Mouse (Mus musculus) midbrain, embryonic 11.5 days (tissue): Measurements from ENCODE around the gene Mbtps1. TPM values are rescaled to one million over a fixed set of nuclear protein-coding genes. Genes with fewer than 3 reads are reported as not detected.

ENCODE experiments used
- ATAC-seq: fragments of 200-750 bp; cut with Nextera tagmentation; 2 replicates; pipeline ENCODE4 v1.8.0; 2017; ENCODE audit warnings: moderate TSS enrichment, moderate library complexity; ENCODE audit not compliant: low FRiP score
- DNase-seq: peaks from one replicate; pipeline ENCODE4 v3.0.0; 2015; ENCODE audit warnings: low spot score; ENCODE audit errors: missing footprints
- H3K27ac ChIP-seq: fragments of 300-500 bp; sonication (generic); 2 replicates; pipeline ENCODE4 v1.5.1; 2014; ENCODE audit warnings: low read depth, low read length
- H3K27me3 ChIP-seq: fragments of 300-500 bp; sonication (generic); 2 replicates; pipeline ENCODE4 v1.6.1; 2014; ENCODE audit warnings: mild to moderate bottlenecking, low read length, moderate library complexity, mixed read lengths; ENCODE audit not compliant: control insufficient read depth, insufficient read depth
- H3K36me3 ChIP-seq: fragments of 300-500 bp; sonication (generic); 2 replicates; pipeline ENCODE4 v1.6.1; 2014; ENCODE audit warnings: mild to moderate bottlenecking, low read length, moderate library complexity, mixed read lengths; ENCODE audit not compliant: control insufficient read depth, insufficient read depth
- H3K4me1 ChIP-seq: fragments of 300-500 bp; sonication (generic); 2 replicates; pipeline ENCODE4 v1.6.1; 2014; ENCODE audit warnings: low read length; ENCODE audit not compliant: control insufficient read depth, insufficient read depth
- H3K4me2 ChIP-seq: fragments of 300-500 bp; sonication (generic); 2 replicates; pipeline ENCODE4 v1.6.1; 2014; ENCODE audit warnings: mild to moderate bottlenecking, moderate library complexity
- H3K4me3 ChIP-seq: fragments of 300-500 bp; sonication (generic); 2 replicates; pipeline ENCODE4 v1.5.1; 2014; ENCODE audit warnings: low read depth, low read length
- H3K9ac ChIP-seq: fragments of 300-500 bp; sonication (generic); 2 replicates; pipeline ENCODE4 v1.6.1; 2014; ENCODE audit warnings: low read length
- H3K9me3 ChIP-seq: fragments of 300-500 bp; sonication (generic); 2 replicates; pipeline ENCODE4 v1.6.1; 2016; ENCODE audit warnings: low read length; ENCODE audit not compliant: control insufficient read depth
- WGBS: fragments of 180-500 bp; shearing (Covaris S2); extraction: QIAGEN DNeasy Blood & Tissue Kit; methylation state at CpG from one replicate; pipeline ENCODE4 v1.1.7; 2014; 5-methylcytosine and 5-hydroxymethylcytosine counted together
- polyA plus RNA-seq: library from polyadenylated mRNA; unstranded; fragments of >200 nt; fragmentation: Nextera tagmentation; extraction: Ambion mirVana; gene quantifications from 2 replicates; pipeline ENCODE4 v1.2.1, GENCODE M21; 2014

The Mbtps1 gene
- polyA plus RNA-seq: 83.3 and 84.6 TPM in 2 replicates

- 6% methylated on average over 63 of the region's 63 CpGs for WGBS
- H3K36me3 ChIP-seq: peaks cover 5% of the 10 kb centered on the region
Observed at GRCm38 (mm10) chr8:119558603-119559401, at the start of gene Mbtps1. Gene Mbtps1, minus strand, starts transcription at chr8:119558735.

GRCm38 (mm10) chr8:119606224-119606623 is 47.7 kb upstream of the Mbtps1 start:
- Histone ChIP-seq H3K9me3 (no peaks in the 10 kb centered on the region), H3K36me3 (0 out of 2 replicates have a peak, but pooled peaks cover 4% of the 10 kb centered on the region), H3K4me1 (peaks cover 7% of the 10 kb centered on the region), H3K27me3 (no peaks in the 10 kb centered on the region), H3K9ac (no peak overlapping the region), H3K4me2 (no peak overlapping the region), H3K27ac (no peak overlapping the region), H3K4me3 (no peak overlapping the region)
- WGBS: 88% methylated on average over 2 of the region's 2 CpGs
- no peak for ATAC-seq
- DNase-seq: no peak

More at GRCm38 (mm10) chr8:119558603-119559401, at the start of gene Mbtps1:
- no peaks in the 10 kb centered on the region for H3K9me3 ChIP-seq
- H3K9ac ChIP-seq: peak within 1 kb of the TSS; percentile 90
- H3K4me1 ChIP-seq: peaks cover 11% of the 10 kb centered on the region
- H3K27ac ChIP-seq: peak within 1 kb of the TSS; percentile 80
- peak within 1 kb of the TSS; percentile 88 for H3K4me3 ChIP-seq
- ATAC-seq (peak; percentile 96), DNase-seq (peak; percentile 100)
- no peaks in the 10 kb centered on the region for H3K27me3 ChIP-seq
- H3K4me2 ChIP-seq: peak within 1 kb of the TSS; percentile 85

- no peak within 1 kb of the TSS for H3K27ac ChIP-seq
- under 1% methylated on average over 23 of the region's 23 CpGs for WGBS
Observed at GRCm38 (mm10) chr8:119604996-119605395, 46.5 kb upstream of the Mbtps1 start, which contains the start of gene Taf1c. Gene Taf1c, minus strand, starts transcription at chr8:119605222.

GRCm38 (mm10) chr8:119604398-119604803 is 45.9 kb upstream of the Mbtps1 start:
- 52% methylated on average over 12 of the region's 12 CpGs for WGBS
- Histone ChIP-seq H3K27ac (no peak overlapping the region), H3K4me1 (peaks cover 7% of the 10 kb centered on the region), H3K9me3 (no peaks in the 10 kb centered on the region), H3K4me3 (peak overlapping the region; percentile 71), H3K27me3 (no peaks in the 10 kb centered on the region), H3K9ac (peak overlapping the region; percentile 81), H3K4me2 (peak overlapping the region; percentile 86), H3K36me3 (peaks cover 17% of the 10 kb centered on the region; the same call in 1 of the 2 replicates)
- DNase-seq (no peak), ATAC-seq (no peak)

More at GRCm38 (mm10) chr8:119604996-119605395, 46.5 kb upstream of the Mbtps1 start, which contains the start of gene Taf1c:
- peak; percentile 89 for ATAC-seq
- Histone ChIP-seq H3K27me3 (no peaks in the 10 kb centered on the region), H3K4me3 (peak within 1 kb of the TSS; percentile 71), H3K4me2 (peak within 1 kb of the TSS; percentile 86), H3K36me3 (peaks cover 14% of the 10 kb centered on the region; the same call in 1 of the 2 replicates), H3K9me3 (no peaks in the 10 kb centered on the region), H3K4me1 (peaks cover 7% of the 10 kb centered on the region), H3K9ac (peak within 1 kb of the TSS; percentile 81)
- peak; percentile 99 for DNase-seq

GRCm38 (mm10) chr8:119603771-119604170 is 45.2 kb upstream of the Mbtps1 start:
- Histone ChIP-seq H3K27me3 (no peaks in the 10 kb centered on the region), H3K4me3 (0 out of 2 replicates have a peak overlapping the region, but pooled peaks have one; percentile 71), H3K4me2 (peak overlapping the region; percentile 86; the same call in 1 of the 2 replicates), H3K9ac (0 out of 2 replicates have a peak overlapping the region, but pooled peaks have one; percentile 81), H3K36me3 (peaks cover 23% of the 10 kb centered on the region), H3K27ac (no peak overlapping the region), H3K9me3 (no peaks in the 10 kb centered on the region), H3K4me1 (peaks cover 7% of the 10 kb centered on the region)
- no peak for DNase-seq
- 91% methylated on average over 4 of the region's 4 CpGs for WGBS
- ATAC-seq: no peak

GRCm38 (mm10) chr8:119591456-119591855 is 32.9 kb upstream of the Mbtps1 start:
- H3K9me3 ChIP-seq: no peaks in the 10 kb centered on the region

GRCm38 (mm10) chr8:119590348-119590747 is 31.8 kb upstream of the Mbtps1 start:
- Histone ChIP-seq H3K27me3 (no peaks in the 10 kb centered on the region), H3K4me3 (no peak overlapping the region), H3K9ac (no peak overlapping the region), H3K4me1 (peaks cover 5% of the 10 kb centered on the region), H3K36me3 (no peaks in the 10 kb centered on the region), H3K27ac (no peak overlapping the region), H3K9me3 (no peaks in the 10 kb centered on the region), H3K4me2 (no peak overlapping the region)
- no peak for DNase-seq
- no peak for ATAC-seq
- WGBS: 79% methylated on average over 14 of the region's 14 CpGs

More at GRCm38 (mm10) chr8:119591456-119591855, 32.9 kb upstream of the Mbtps1 start:
- H3K9ac ChIP-seq: no peak overlapping the region
- H3K36me3 ChIP-seq: no peaks in the 10 kb centered on the region
- no peak overlapping the region for H3K27ac ChIP-seq
- ATAC-seq (no peak), DNase-seq (peak; percentile 12)
- no peaks in the 10 kb centered on the region for H3K27me3 ChIP-seq
- WGBS: 89% methylated on average over 7 of the region's 7 CpGs
- H3K4me3 ChIP-seq: no peak overlapping the region
- no peak overlapping the region for H3K4me2 ChIP-seq
- H3K4me1 ChIP-seq: peaks cover 5% of the 10 kb centered on the region

- no peak for DNase-seq
Observed at GRCm38 (mm10) chr8:119588844-119589243, 30.3 kb upstream of the Mbtps1 start.

GRCm38 (mm10) chr8:119588321-119588720 is 29.8 kb upstream of the Mbtps1 start:
- no peak overlapping the region for H3K9ac ChIP-seq
- no peak overlapping the region for H3K4me3 ChIP-seq
- H3K27ac ChIP-seq: no peak overlapping the region
- 65% methylated on average over 4 of the region's 4 CpGs for WGBS
- no peaks in the 10 kb centered on the region for H3K27me3 ChIP-seq
- no peaks in the 10 kb centered on the region for H3K36me3 ChIP-seq
- H3K4me1 ChIP-seq: no peaks in the 10 kb centered on the region
- no peak overlapping the region for H3K4me2 ChIP-seq
- no peak; the same call in 1 of the 2 replicates for ATAC-seq
- peak; percentile 6 for DNase-seq
- H3K9me3 ChIP-seq: no peaks in the 10 kb centered on the region

More at GRCm38 (mm10) chr8:119588844-119589243, 30.3 kb upstream of the Mbtps1 start:
- Histone ChIP-seq H3K9ac (no peak overlapping the region), H3K27me3 (no peaks in the 10 kb centered on the region), H3K4me2 (no peak overlapping the region), H3K4me1 (no peaks in the 10 kb centered on the region), H3K9me3 (no peaks in the 10 kb centered on the region), H3K27ac (no peak overlapping the region), H3K36me3 (no peaks in the 10 kb centered on the region), H3K4me3 (no peak overlapping the region)
- peak; percentile 27; the same call in 1 of the 2 replicates for ATAC-seq
- WGBS: 24% methylated on average over 10 of the region's 10 CpGs
